Mouse (Mus musculus): ENCODE results near the gene Znrf4.

The Znrf4 gene

DNA sequence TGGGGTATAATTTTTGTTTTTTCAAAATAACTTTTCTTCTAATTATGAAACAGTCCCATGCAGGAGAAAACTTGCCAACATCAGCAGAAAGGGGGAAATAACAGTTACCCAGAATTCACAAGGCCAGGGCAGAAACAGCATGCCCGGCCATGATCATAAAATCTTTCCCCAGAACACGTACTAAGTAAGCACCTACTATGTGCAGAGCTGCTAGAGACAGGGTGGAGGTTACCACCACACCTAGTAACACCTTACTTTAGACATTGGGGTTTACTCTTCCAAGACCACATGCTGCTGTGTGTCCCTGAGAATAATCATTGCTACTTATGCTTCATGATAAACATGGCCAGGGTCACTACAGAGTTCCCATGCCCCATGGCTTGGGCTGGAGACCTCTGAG lies 47.9 kb downstream of the Znrf4 start:
- no peak for DNase-seq

DNA sequence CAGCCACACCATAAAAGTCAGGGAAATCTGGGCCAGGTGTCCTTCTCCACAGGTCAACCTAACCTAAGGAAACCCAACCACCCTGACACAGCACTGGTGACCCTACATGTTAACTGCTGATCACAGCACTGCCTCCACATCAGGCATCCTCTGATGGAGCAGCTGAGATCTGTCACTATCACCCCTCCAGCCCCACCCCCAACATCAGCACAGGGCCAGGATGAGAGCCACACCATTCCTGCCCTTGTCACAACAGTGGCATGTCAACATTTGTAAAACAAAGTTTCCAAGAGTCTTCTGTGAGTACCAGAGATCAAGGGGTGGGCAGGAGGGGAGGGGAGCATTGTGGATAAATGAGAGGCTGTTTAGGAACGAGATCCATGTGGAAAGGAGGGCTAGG lies 48.7 kb downstream of the Znrf4 start:
- no peak for DNase-seq

DNA sequence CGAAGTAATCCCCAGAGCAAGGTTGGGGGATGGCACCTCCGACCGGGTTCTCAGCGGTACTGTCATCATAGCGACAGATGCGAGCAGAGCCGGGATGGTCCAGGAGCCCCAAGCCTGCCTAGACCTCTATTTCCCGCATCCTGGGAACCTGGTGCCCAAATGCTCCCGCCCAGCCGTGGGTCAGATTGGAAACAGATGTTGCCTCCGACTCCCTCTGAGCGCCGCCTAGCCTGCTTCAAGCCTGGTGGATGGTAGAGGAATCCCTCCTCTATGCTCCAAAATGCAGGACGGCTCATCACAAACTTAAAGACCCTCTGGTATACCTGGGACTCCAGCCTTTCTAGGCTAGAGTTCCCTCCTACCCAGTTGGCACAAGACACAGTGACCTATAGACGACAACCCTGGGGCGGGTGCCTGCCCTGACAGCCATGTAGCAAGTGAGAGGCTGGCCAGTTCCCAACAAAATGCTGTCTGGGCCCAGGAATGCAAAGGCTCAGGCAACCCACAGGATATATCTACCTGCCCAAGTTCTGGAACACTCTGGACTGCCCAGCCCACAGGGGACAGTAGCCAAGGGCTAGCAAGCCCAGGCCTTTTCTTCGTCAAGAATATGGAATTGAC lies 49.3 kb downstream of the Znrf4 start:
- DNase-seq = no peak

DNA sequence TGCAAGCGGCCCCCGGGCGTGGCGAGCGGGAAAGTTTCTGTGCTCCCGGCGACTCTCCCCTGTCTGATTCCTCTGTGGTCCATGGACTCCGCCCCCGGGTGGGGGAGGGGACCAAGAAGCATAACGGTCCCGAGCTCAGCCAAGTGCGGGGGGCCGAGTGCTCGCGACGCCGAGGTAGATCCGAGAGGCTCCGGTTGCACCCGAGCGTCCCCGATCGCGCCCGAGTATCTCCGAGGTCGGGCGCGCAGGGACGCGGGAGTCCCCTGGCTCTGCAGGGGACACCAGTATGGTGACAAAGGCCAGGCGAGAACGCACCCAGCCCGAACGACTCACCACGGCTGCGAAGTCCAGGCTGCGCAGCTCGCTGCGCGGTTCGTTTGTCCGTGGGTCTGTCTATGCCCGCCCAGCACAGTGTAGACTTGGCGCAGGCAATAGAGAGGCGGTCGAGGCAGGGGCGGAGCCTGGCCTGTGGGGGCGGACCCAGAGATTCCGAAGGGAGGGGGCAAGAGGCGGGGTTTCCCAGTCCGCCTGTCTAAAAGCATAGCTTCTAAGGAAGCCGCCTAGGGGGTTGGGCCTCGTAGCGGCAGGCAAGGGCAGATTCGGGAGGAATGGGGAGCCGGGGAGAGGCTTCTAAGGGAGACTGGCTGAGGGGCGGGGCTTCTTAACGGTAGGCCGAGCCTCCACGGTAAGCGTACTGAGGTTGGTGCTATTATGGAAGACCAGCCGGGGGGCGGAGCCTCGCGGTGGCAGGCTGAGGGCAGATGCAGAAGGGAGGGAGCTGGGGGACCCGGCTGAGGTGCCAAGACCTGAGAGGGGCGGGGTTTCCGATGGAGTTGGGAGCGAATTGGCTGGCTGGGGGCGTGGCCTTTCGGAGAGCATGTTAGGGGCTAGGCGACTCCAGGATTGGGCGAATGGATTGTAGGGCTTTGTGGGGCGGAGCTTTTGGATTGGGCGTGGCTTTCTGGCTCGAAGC lies 50.2 kb downstream of the Znrf4 start:
- peak; percentile 98 for DNase-seq

Data from thymus, postnatal 4 days (tissue).